Mouse (Mus musculus) cerebellum, adult 9-11 months (tissue): ENCODE measurements around the gene Pcdh8.

Experiments used
- DNase-seq: peaks from one replicate; pipeline ENCODE4 v3.0.0; 2022

Pcdh8 gene

GRCm38 (mm10) chr14:79771094-79771535, at the start of gene Pcdh8:
Gene Pcdh8, minus strand, starts transcription at chr14:79771312.
- DNase-seq = peak; percentile 67

- no peak for DNase-seq
Measured at GRCm38 (mm10) chr14:79814709-79815108, 43.6 kb upstream of the Pcdh8 start.

- no peak for DNase-seq
Measured at GRCm38 (mm10) chr14:79814084-79814483, 43.0 kb upstream of the Pcdh8 start.

- DNase-seq = no peak
Measured at GRCm38 (mm10) chr14:79793179-79793578, 22.1 kb upstream of the Pcdh8 start.

GRCm38 (mm10) chr14:79789535-79789934, 18.4 kb upstream of the Pcdh8 start:
- peak; percentile 25 for DNase-seq

GRCm38 (mm10) chr14:79788656-79789204, 17.6 kb upstream of the Pcdh8 start:
- peak; percentile 18 for DNase-seq

GRCm38 (mm10) chr14:79787918-79788317, 16.8 kb upstream of the Pcdh8 start:
- DNase-seq = peak; percentile 22

- no peak for DNase-seq
Measured at GRCm38 (mm10) chr14:79785400-79785799, 14.3 kb upstream of the Pcdh8 start.

GRCm38 (mm10) chr14:79780889-79781288, 9.8 kb upstream of the Pcdh8 start:
- no peak for DNase-seq

- DNase-seq = no peak
Measured at GRCm38 (mm10) chr14:79780332-79780731, 9.2 kb upstream of the Pcdh8 start.

GRCm38 (mm10) chr14:79779841-79780240, 8.7 kb upstream of the Pcdh8 start:
- no peak for DNase-seq

- peak; percentile 11 for DNase-seq
Measured at GRCm38 (mm10) chr14:79773425-79774391, 2.6 kb upstream of the Pcdh8 start.

GRCm38 (mm10) chr14:79771802-79772511, 845 bp upstream of the Pcdh8 start:
- DNase-seq = no peak

GRCm38 (mm10) chr14:79770306-79771093, 612 bp downstream of the Pcdh8 start:
- peak; percentile 10 for DNase-seq

- DNase-seq = peak; percentile 62
Measured at GRCm38 (mm10) chr14:79769618-79770017, 1.5 kb downstream of the Pcdh8 start.

GRCm38 (mm10) chr14:79768996-79769395, 2.1 kb downstream of the Pcdh8 start:
- peak; percentile 14 for DNase-seq

- peak; percentile 7 for DNase-seq
Measured at GRCm38 (mm10) chr14:79768076-79768830, 2.9 kb downstream of the Pcdh8 start.

- no peak for DNase-seq
Measured at GRCm38 (mm10) chr14:79767601-79768000, 3.5 kb downstream of the Pcdh8 start.

- DNase-seq = no peak
Measured at GRCm38 (mm10) chr14:79765196-79765765, 5.8 kb downstream of the Pcdh8 start.

- no peak for DNase-seq
Measured at GRCm38 (mm10) chr14:79754601-79755222, 16.4 kb downstream of the Pcdh8 start.

GRCm38 (mm10) chr14:79754157-79754556, 17.0 kb downstream of the Pcdh8 start:
- DNase-seq = no peak
